Mouse (Mus musculus) midbrain, embryonic 11.5 days (tissue): ENCODE measurements around the gene S1pr4. TPM values are rescaled to one million over a fixed set of nuclear protein-coding genes. Genes with fewer than 3 reads are reported as not detected.

Source experiments
- ATAC-seq: fragments of 200-750 bp; cut with Nextera tagmentation; 2 replicates; pipeline ENCODE4 v1.8.0; 2017; ENCODE audit warnings: moderate TSS enrichment, moderate library complexity; ENCODE audit not compliant: low FRiP score
- DNase-seq: peaks from one replicate; pipeline ENCODE4 v3.0.0; 2015; ENCODE audit warnings: low spot score; ENCODE audit errors: missing footprints
- H3K27ac ChIP-seq: fragments of 300-500 bp; sonication (generic); 2 replicates; pipeline ENCODE4 v1.5.1; 2014; ENCODE audit warnings: low read depth, low read length
- H3K27me3 ChIP-seq: fragments of 300-500 bp; sonication (generic); 2 replicates; pipeline ENCODE4 v1.6.1; 2014; ENCODE audit warnings: mild to moderate bottlenecking, low read length, moderate library complexity, mixed read lengths; ENCODE audit not compliant: control insufficient read depth, insufficient read depth
- H3K36me3 ChIP-seq: fragments of 300-500 bp; sonication (generic); 2 replicates; pipeline ENCODE4 v1.6.1; 2014; ENCODE audit warnings: mild to moderate bottlenecking, low read length, moderate library complexity, mixed read lengths; ENCODE audit not compliant: control insufficient read depth, insufficient read depth
- H3K4me1 ChIP-seq: fragments of 300-500 bp; sonication (generic); 2 replicates; pipeline ENCODE4 v1.6.1; 2014; ENCODE audit warnings: low read length; ENCODE audit not compliant: control insufficient read depth, insufficient read depth
- H3K4me2 ChIP-seq: fragments of 300-500 bp; sonication (generic); 2 replicates; pipeline ENCODE4 v1.6.1; 2014; ENCODE audit warnings: mild to moderate bottlenecking, moderate library complexity
- H3K4me3 ChIP-seq: fragments of 300-500 bp; sonication (generic); 2 replicates; pipeline ENCODE4 v1.5.1; 2014; ENCODE audit warnings: low read depth, low read length
- H3K9ac ChIP-seq: fragments of 300-500 bp; sonication (generic); 2 replicates; pipeline ENCODE4 v1.6.1; 2014; ENCODE audit warnings: low read length
- H3K9me3 ChIP-seq: fragments of 300-500 bp; sonication (generic); 2 replicates; pipeline ENCODE4 v1.6.1; 2016; ENCODE audit warnings: low read length; ENCODE audit not compliant: control insufficient read depth
- WGBS: fragments of 180-500 bp; shearing (Covaris S2); extraction: QIAGEN DNeasy Blood & Tissue Kit; methylation state at CpG from one replicate; pipeline ENCODE4 v1.1.7; 2014; 5-methylcytosine and 5-hydroxymethylcytosine counted together
- polyA plus RNA-seq: library from polyadenylated mRNA; unstranded; fragments of >200 nt; fragmentation: Nextera tagmentation; extraction: Ambion mirVana; gene quantifications from 2 replicates; pipeline ENCODE4 v1.2.1, GENCODE M21; 2014

The S1pr4 gene
- polyA plus RNA-seq, 1 experiment from 2014 or later = 0.37 TPM

- no peak overlapping the region for H3K4me3 ChIP-seq
- 0 out of 2 replicates have a peak overlapping the region, but pooled peaks have one; percentile 12 for H3K9ac ChIP-seq
- H3K36me3 ChIP-seq = peaks cover 1% of the 10 kb centered on the region; the same call in 1 of the 2 replicates
- H3K27ac ChIP-seq = no peak overlapping the region
- 85% methylated on average over 10 of the region's 10 CpGs for WGBS
- H3K4me1 ChIP-seq = peaks cover 23% of the 10 kb centered on the region
- ATAC-seq = no peak
- H3K27me3 ChIP-seq = no peaks in the 10 kb centered on the region
- no peaks in the 10 kb centered on the region for H3K9me3 ChIP-seq
- H3K4me2 ChIP-seq = no peak overlapping the region
- DNase-seq = no peak
Observed at GRCm38 (mm10) chr10:81541803-81542202, 41.9 kb upstream of the S1pr4 start.

GRCm38 (mm10) chr10:81541363-81541762, 41.4 kb upstream of the S1pr4 start:
- H3K36me3 ChIP-seq = peaks cover 4% of the 10 kb centered on the region; the same call in 1 of the 2 replicates
- H3K9ac ChIP-seq = no peak overlapping the region; the same call in 1 of the 2 replicates
- H3K4me3 ChIP-seq = no peak overlapping the region
- H3K9me3 ChIP-seq = no peaks in the 10 kb centered on the region
- H3K27ac ChIP-seq = no peak overlapping the region
- peaks cover 23% of the 10 kb centered on the region for H3K4me1 ChIP-seq
- WGBS = 91% methylated on average over 5 of the region's 5 CpGs
- H3K4me2 ChIP-seq = no peak overlapping the region
- ATAC-seq (no peak), DNase-seq (no peak)
- H3K27me3 ChIP-seq = no peaks in the 10 kb centered on the region

- H3K4me2 ChIP-seq = no peak overlapping the region
- DNase-seq (no peak), ATAC-seq (no peak)
- H3K9me3 ChIP-seq = no peaks in the 10 kb centered on the region
- no peak overlapping the region for H3K27ac ChIP-seq
- H3K9ac ChIP-seq = no peak overlapping the region
- no peak overlapping the region for H3K4me3 ChIP-seq
- no peaks in the 10 kb centered on the region for H3K27me3 ChIP-seq
- peaks cover 4% of the 10 kb centered on the region; the same call in 1 of the 2 replicates for H3K36me3 ChIP-seq
- H3K4me1 ChIP-seq = peaks cover 15% of the 10 kb centered on the region
- 95% methylated on average over 3 of the region's 3 CpGs for WGBS
Observed at GRCm38 (mm10) chr10:81538321-81539048, 38.6 kb upstream of the S1pr4 start.

- H3K4me1 ChIP-seq = peaks cover 4% of the 10 kb centered on the region; the same call in 1 of the 2 replicates
- H3K9me3 ChIP-seq = no peaks in the 10 kb centered on the region
- no peaks in the 10 kb centered on the region for H3K27me3 ChIP-seq
- no peak overlapping the region for H3K9ac ChIP-seq
- H3K4me3 ChIP-seq = no peak overlapping the region
- H3K4me2 ChIP-seq = no peak overlapping the region
- DNase-seq = no peak
- no peak overlapping the region for H3K27ac ChIP-seq
- peaks cover 10% of the 10 kb centered on the region; the same call in 1 of the 2 replicates for H3K36me3 ChIP-seq
- 93% methylated on average over 2 of the region's 2 CpGs for WGBS
- no peak for ATAC-seq
Observed at GRCm38 (mm10) chr10:81537429-81537828, 37.5 kb upstream of the S1pr4 start.

GRCm38 (mm10) chr10:81536734-81537133, 36.8 kb upstream of the S1pr4 start:
- H3K36me3 ChIP-seq = peaks cover 10% of the 10 kb centered on the region; the same call in 1 of the 2 replicates
- WGBS = 80% methylated on average over 6 of the region's 6 CpGs

GRCm38 (mm10) chr10:81534826-81535225, 34.9 kb upstream of the S1pr4 start:
- DNase-seq = no peak
- H3K4me1 ChIP-seq = no peaks in the 10 kb centered on the region
- no peaks in the 10 kb centered on the region for H3K27me3 ChIP-seq
- peaks cover 10% of the 10 kb centered on the region; the same call in 1 of the 2 replicates for H3K36me3 ChIP-seq
- H3K27ac ChIP-seq = no peak overlapping the region
- no peaks in the 10 kb centered on the region for H3K9me3 ChIP-seq
- ATAC-seq = no peak
- WGBS = 64% methylated on average over 16 of the region's 16 CpGs
- no peak overlapping the region for H3K9ac ChIP-seq
- no peak overlapping the region for H3K4me3 ChIP-seq
- no peak overlapping the region for H3K4me2 ChIP-seq

More at GRCm38 (mm10) chr10:81536734-81537133, 36.8 kb upstream of the S1pr4 start:
- DNase-seq = no peak
- no peak overlapping the region for H3K4me3 ChIP-seq
- no peaks in the 10 kb centered on the region for H3K4me1 ChIP-seq
- no peak overlapping the region for H3K27ac ChIP-seq
- H3K27me3 ChIP-seq = no peaks in the 10 kb centered on the region
- no peaks in the 10 kb centered on the region for H3K9me3 ChIP-seq
- H3K9ac ChIP-seq = no peak overlapping the region
- ATAC-seq = no peak
- no peak overlapping the region for H3K4me2 ChIP-seq

- Histone ChIP-seq H3K4me2 (no peak overlapping the region), H3K9ac (no peak overlapping the region), H3K36me3 (no peaks in the 10 kb centered on the region), H3K9me3 (no peaks in the 10 kb centered on the region), H3K4me1 (no peaks in the 10 kb centered on the region), H3K27ac (no peak overlapping the region), H3K4me3 (no peak overlapping the region), H3K27me3 (no peaks in the 10 kb centered on the region; the same call in 1 of the 2 replicates)
- peak; percentile 64 for ATAC-seq
- DNase-seq = peak; percentile 99
- WGBS = 17% methylated on average over 14 of the region's 14 CpGs
Observed at GRCm38 (mm10) chr10:81526779-81527178, 26.8 kb upstream of the S1pr4 start.

- DNase-seq (no peak), ATAC-seq (no peak)
- Histone ChIP-seq H3K36me3 (no peaks in the 10 kb centered on the region), H3K4me3 (no peak overlapping the region), H3K4me2 (no peak overlapping the region), H3K9me3 (no peaks in the 10 kb centered on the region), H3K4me1 (no peaks in the 10 kb centered on the region), H3K27ac (no peak overlapping the region), H3K9ac (no peak overlapping the region), H3K27me3 (no peaks in the 10 kb centered on the region; the same call in 1 of the 2 replicates)
- WGBS = 68% methylated on average over 12 of the region's 13 CpGs
Observed at GRCm38 (mm10) chr10:81525017-81525694, 25.2 kb upstream of the S1pr4 start.

- Histone ChIP-seq H3K4me2 (no peak within 1 kb of the TSS), H3K27me3 (no peaks in the 10 kb centered on the region; the same call in 1 of the 2 replicates), H3K9me3 (no peaks in the 10 kb centered on the region), H3K4me1 (no peaks in the 10 kb centered on the region), H3K9ac (no peak within 1 kb of the TSS), H3K27ac (no peak within 1 kb of the TSS), H3K36me3 (no peaks in the 10 kb centered on the region), H3K4me3 (no peak within 1 kb of the TSS)
- 31% methylated on average over 9 of the region's 9 CpGs for WGBS
- DNase-seq (no peak), ATAC-seq (no peak; the same call in 1 of the 2 replicates)
Observed at GRCm38 (mm10) chr10:81524051-81524605, 24.2 kb upstream of the S1pr4 start, which contains the start of gene Gna15. Gene Gna15, minus strand, starts transcription at chr10:81524225.
